Mouse (Mus musculus): ENCODE measurements around the gene Flvcr1. TPM values are rescaled to one million over a fixed set of nuclear protein-coding genes. Genes with fewer than 3 reads are reported as not detected.
A peak's percentile ranks its signal among the peaks of the same experiment; 100 is the strongest.

Gene Flvcr1
- polyA plus RNA-seq, 1 experiment from 2014 or later, result 4.3 TPM

- Histone ChIP-seq H3K4me3 (replicated peaks) (peak overlapping the region; percentile 51), H3K36me3 (no peaks in the 10 kb centered on the region), H3K9me3 (replicated peaks) (no peaks in the 10 kb centered on the region), H3K4me2 (peak overlapping the region; percentile 68), H3K27me3 (peaks cover 80% of the 10 kb centered on the region), H3K27ac (no peak overlapping the region), H3K9ac (peak overlapping the region; percentile 45), H3K4me1 (replicated peaks) (peaks cover 13% of the 10 kb centered on the region)
- peak; percentile 26 for ATAC-seq (ENCODE audit: low read depth)
- 1% methylated on average over 42 of the region's 46 CpGs for WGBS (ENCODE audit: insufficient replicate concordance)
- no peak for DNase-seq
These were observed 47.4 kb downstream of the Flvcr1 start for GRCm38 (mm10) chr1:190978511-190979073.

DNA sequence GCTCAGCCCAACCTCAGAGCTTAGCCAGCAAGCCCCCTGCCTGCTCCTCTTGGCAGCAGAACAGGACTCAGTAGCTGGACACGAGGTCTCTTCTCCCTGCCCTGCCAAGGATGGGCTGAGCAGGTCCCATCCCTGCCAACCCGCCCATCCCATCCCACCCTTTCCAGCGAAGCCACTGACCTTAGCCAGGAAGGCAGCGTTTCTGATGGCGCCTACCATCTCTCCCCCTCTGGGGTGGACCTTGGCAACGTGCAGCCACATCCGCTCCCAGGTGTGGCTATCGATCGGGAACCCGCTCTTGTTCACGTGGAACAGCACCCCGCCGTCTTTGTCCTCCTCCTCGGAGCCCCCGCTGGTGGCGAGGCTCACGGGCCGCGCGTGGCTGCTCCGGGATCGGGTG lies 48.0 kb downstream of the Flvcr1 start:
- Histone ChIP-seq H3K9me3 (replicated peaks) (no peaks in the 10 kb centered on the region), H3K27me3 (peaks cover 80% of the 10 kb centered on the region), H3K4me2 (peak overlapping the region; percentile 68), H3K4me1 (replicated peaks) (peaks cover 13% of the 10 kb centered on the region), H3K4me3 (replicated peaks) (peak overlapping the region; percentile 51), H3K36me3 (no peaks in the 10 kb centered on the region), H3K9ac (peak overlapping the region; percentile 45), H3K27ac (no peak overlapping the region)
- WGBS (ENCODE audit: insufficient replicate concordance), result 2% methylated on average over 22 of the region's 22 CpGs
- DNase-seq, result no peak
- no peak for ATAC-seq (ENCODE audit: low read depth)

- H3K27me3 ChIP-seq, result peaks cover 76% of the 10 kb centered on the region
- peaks cover 13% of the 10 kb centered on the region for H3K4me1 ChIP-seq (replicated peaks)
- H3K4me3 ChIP-seq (replicated peaks), result no peak overlapping the region
- no peaks in the 10 kb centered on the region for H3K9me3 ChIP-seq (replicated peaks)
- H3K4me2 ChIP-seq, result no peak overlapping the region
- DNase-seq (no peak), ATAC-seq (ENCODE audit: low read depth) (no peak)
- H3K9ac ChIP-seq, result no peak overlapping the region
- no peaks in the 10 kb centered on the region for H3K36me3 ChIP-seq
- WGBS (ENCODE audit: insufficient replicate concordance), result 40% methylated on average over 11 of the region's 11 CpGs
- no peak overlapping the region for H3K27ac ChIP-seq
These were observed 48.9 kb downstream of the Flvcr1 start for GRCm38 (mm10) chr1:190976887-190977573.

GRCm38 (mm10) chr1:190974833-190975232 lies 51.1 kb downstream of the Flvcr1 start:
- no peaks in the 10 kb centered on the region for H3K9me3 ChIP-seq (replicated peaks)
- H3K27ac ChIP-seq, result no peak overlapping the region
- no peak overlapping the region for H3K4me3 ChIP-seq (replicated peaks)
- WGBS (ENCODE audit: insufficient replicate concordance), result 50% methylated on average over 1 of the region's 1 CpGs
- no peak overlapping the region for H3K9ac ChIP-seq
- no peak overlapping the region for H3K4me2 ChIP-seq
- ATAC-seq (ENCODE audit: low read depth) (no peak), DNase-seq (no peak)
- peaks cover 56% of the 10 kb centered on the region for H3K27me3 ChIP-seq
- peaks cover 18% of the 10 kb centered on the region for H3K4me1 ChIP-seq (replicated peaks)
- H3K36me3 ChIP-seq, result no peaks in the 10 kb centered on the region

GRCm38 (mm10) chr1:190974191-190974590 lies 51.8 kb downstream of the Flvcr1 start:
- no peak for ATAC-seq (ENCODE audit: low read depth)
- no peaks in the 10 kb centered on the region for H3K9me3 ChIP-seq (replicated peaks)
- no peaks in the 10 kb centered on the region for H3K36me3 ChIP-seq
- no peak overlapping the region for H3K4me3 ChIP-seq (replicated peaks)
- DNase-seq, result no peak
- H3K27ac ChIP-seq, result no peak overlapping the region
- peaks cover 51% of the 10 kb centered on the region for H3K27me3 ChIP-seq
- 72% methylated on average over 8 of the region's 8 CpGs for WGBS (ENCODE audit: insufficient replicate concordance)
- no peak overlapping the region for H3K9ac ChIP-seq
- H3K4me1 ChIP-seq (replicated peaks), result peaks cover 18% of the 10 kb centered on the region
- no peak overlapping the region for H3K4me2 ChIP-seq

- Histone ChIP-seq H3K9me3 (replicated peaks) (no peaks in the 10 kb centered on the region), H3K4me1 (replicated peaks) (peaks cover 5% of the 10 kb centered on the region; the same call in 1 of the 2 replicates), H3K4me3 (replicated peaks) (no peak overlapping the region), H3K9ac (no peak overlapping the region), H3K27ac (no peak overlapping the region), H3K27me3 (peaks cover 37% of the 10 kb centered on the region), H3K4me2 (no peak overlapping the region), H3K36me3 (no peaks in the 10 kb centered on the region)
- no peak for ATAC-seq (ENCODE audit: low read depth)
- 46% methylated on average over 7 of the region's 7 CpGs for WGBS (ENCODE audit: insufficient replicate concordance)
- no peak for DNase-seq
These were observed 53.3 kb downstream of the Flvcr1 start for GRCm38 (mm10) chr1:190972612-190973192.

DNA sequence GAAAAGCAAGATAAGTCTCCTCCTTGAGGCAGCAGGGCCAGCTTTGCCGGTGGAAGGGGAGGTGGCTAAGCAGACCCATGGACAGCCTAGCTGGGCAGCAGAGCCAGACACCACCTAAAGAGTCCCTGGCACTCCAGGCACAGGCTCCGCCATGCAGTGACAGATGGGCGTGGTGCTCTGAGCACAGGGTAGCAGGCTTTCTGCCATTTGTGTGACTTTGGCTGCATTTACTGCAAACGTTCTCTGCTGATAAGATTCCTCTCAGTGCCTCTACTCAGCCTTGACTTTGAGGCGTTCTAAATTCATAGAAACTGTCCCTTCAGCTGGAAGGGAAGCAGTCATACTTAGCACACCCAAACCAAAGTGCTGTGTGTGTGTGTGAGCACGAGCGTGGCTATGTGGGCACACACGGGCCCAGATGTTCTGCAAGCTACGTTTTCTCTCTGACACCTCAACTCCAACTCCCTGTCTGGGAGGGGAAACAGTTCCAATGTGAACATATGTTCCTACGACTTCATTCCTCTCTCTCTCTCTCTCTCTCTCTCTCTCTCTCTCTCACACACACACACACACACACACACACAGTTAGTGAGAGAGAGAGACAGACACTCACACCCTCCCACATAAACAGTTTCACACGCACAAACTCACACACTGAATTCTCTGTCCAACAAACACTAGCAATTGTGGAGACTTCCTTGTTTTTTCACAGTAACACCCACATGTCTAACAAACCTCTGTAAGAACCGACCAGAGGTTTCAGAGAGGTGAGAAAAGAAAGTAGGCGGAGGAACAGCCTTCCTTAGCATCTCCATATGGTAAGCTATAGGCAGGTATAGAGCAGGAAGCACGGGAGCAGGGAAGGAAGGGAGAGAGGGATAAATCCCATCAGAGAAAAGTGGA lies 54.0 kb downstream of the Flvcr1 start:
- Histone ChIP-seq H3K9me3 (replicated peaks) (no peaks in the 10 kb centered on the region), H3K36me3 (no peaks in the 10 kb centered on the region), H3K27me3 (peaks cover 30% of the 10 kb centered on the region), H3K4me1 (replicated peaks) (peaks cover 5% of the 10 kb centered on the region; the same call in 1 of the 2 replicates), H3K4me2 (no peak overlapping the region), H3K4me3 (replicated peaks) (no peak overlapping the region), H3K27ac (no peak overlapping the region), H3K9ac (no peak overlapping the region)
- ATAC-seq (ENCODE audit: low read depth) (peak; percentile 29; the same call in 1 of the 2 replicates), DNase-seq (no peak)
- 54% methylated on average over 14 of the region's 14 CpGs for WGBS (ENCODE audit: insufficient replicate concordance)

GRCm38 (mm10) chr1:190968010-190968409 lies 57.9 kb downstream of the Flvcr1 start:
- no peak overlapping the region for H3K4me3 ChIP-seq (replicated peaks)
- H3K36me3 ChIP-seq, result no peaks in the 10 kb centered on the region
- H3K4me1 ChIP-seq (replicated peaks), result peaks cover 5% of the 10 kb centered on the region; the same call in 1 of the 2 replicates
- ATAC-seq (ENCODE audit: low read depth) (no peak), DNase-seq (no peak)
- H3K27ac ChIP-seq, result no peak overlapping the region
- H3K9me3 ChIP-seq (replicated peaks), result no peaks in the 10 kb centered on the region
- H3K27me3 ChIP-seq, result 0 out of 2 replicates have a peak, but pooled peaks cover 2% of the 10 kb centered on the region
- WGBS (ENCODE audit: insufficient replicate concordance), result 74% methylated on average over 7 of the region's 7 CpGs
- H3K4me2 ChIP-seq, result no peak overlapping the region
- H3K9ac ChIP-seq, result no peak overlapping the region

GRCm38 (mm10) chr1:190964992-190965780 lies 60.8 kb downstream of the Flvcr1 start:
- Histone ChIP-seq H3K36me3 (no peaks in the 10 kb centered on the region), H3K9ac (no peak overlapping the region), H3K4me3 (replicated peaks) (no peak overlapping the region), H3K4me1 (replicated peaks) (no peaks in the 10 kb centered on the region), H3K4me2 (no peak overlapping the region), H3K27me3 (0 out of 2 replicates have a peak, but pooled peaks cover 2% of the 10 kb centered on the region), H3K27ac (no peak overlapping the region), H3K9me3 (replicated peaks) (no peaks in the 10 kb centered on the region)
- ATAC-seq (ENCODE audit: low read depth) (no peak), DNase-seq (no peak)
- 63% methylated on average over 15 of the region's 15 CpGs for WGBS (ENCODE audit: insufficient replicate concordance)

DNA sequence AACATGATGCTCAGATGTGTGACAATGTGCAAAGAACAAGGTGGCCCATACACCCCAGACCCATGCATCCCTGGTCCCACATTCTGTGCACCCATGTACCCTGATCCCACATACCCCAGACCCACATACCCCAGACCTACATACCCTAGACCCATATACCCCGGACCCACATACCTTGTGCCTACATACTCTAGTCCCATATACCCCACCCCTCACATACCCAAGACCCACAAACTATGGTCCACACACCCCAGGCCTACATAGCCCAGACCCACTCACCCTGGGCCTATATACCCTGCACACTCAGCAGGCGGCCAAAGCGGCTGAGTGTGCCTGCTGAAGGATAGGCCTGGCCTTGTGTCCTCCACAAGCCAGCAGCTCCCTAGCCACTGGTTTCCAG lies 63.2 kb downstream of the Flvcr1 start:
- no peak overlapping the region for H3K9ac ChIP-seq
- no peak for DNase-seq
- H3K4me1 ChIP-seq (replicated peaks), result peaks cover 11% of the 10 kb centered on the region
- no peak overlapping the region for H3K4me2 ChIP-seq
- H3K4me3 ChIP-seq (replicated peaks), result no peak overlapping the region
- H3K36me3 ChIP-seq, result no peaks in the 10 kb centered on the region
- 0 out of 2 replicates have a peak, but pooled peaks cover 2% of the 10 kb centered on the region for H3K27me3 ChIP-seq
- 73% methylated on average over 3 of the region's 3 CpGs for WGBS (ENCODE audit: insufficient replicate concordance)
- ATAC-seq (ENCODE audit: low read depth), result no peak
- no peaks in the 10 kb centered on the region for H3K9me3 ChIP-seq (replicated peaks)
- H3K27ac ChIP-seq, result no peak overlapping the region
